Mouse (Mus musculus): ENCODE measurements at regions not wholly inside any gene's neighbourhood (a gene's known extent, or its start where the extent isn't known, plus 50 kb on each side); places are given as distances from the start of the nearest gene placed in this dataset.

DNA sequence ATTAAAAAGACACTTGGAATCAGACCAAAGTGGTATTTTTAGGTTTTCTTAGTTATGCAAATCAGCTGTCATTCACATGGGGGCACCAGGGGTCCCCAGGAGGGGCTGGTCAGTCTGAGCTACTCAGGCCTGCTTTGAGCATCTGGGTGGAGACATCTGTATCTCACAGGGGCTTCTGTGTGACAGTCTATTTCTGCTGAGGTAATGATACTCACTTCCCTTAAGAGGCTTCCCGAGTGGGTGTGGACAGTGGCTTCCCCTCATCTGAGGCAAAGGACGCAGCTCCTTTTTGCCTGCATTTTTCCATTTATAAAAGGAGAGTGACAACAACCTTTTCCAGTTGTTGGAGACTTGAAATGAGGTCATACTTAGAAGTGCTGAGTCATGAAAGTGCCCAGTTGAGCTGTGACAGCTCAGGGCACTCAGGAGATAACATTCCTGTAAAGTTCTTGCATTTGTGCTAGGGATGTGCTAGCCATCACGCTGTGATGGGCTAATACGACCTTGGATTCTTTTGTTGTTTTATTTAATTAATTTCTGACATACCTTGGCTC, 136.7 kb downstream of the Kcnrg start:
- TF ChIP-seq GATA1 (IDR thresholded peaks at IDR 0.05; ENCODE audit: borderline replicate concordance, low read length) (no peak), FLI1 (IDR thresholded peaks at IDR 0.05; ENCODE audit: low read length) (no peak)

Data from megakaryocyte, embryonic 14.5 days (primary cell).